Mouse (Mus musculus) liver (tissue): ENCODE measurements around the gene Zfp827.

Source experiments
- DNase-seq: peaks from one replicate; pipeline ENCODE4 v3.0.0-alpha.2; 2020; ENCODE audit warnings: mixed read lengths

Zfp827 gene

GRCm38 (mm10) chr8:79226046-79226445, 197.8 kb downstream of the Zfp827 start:
- DNase-seq, result no peak

DNA sequence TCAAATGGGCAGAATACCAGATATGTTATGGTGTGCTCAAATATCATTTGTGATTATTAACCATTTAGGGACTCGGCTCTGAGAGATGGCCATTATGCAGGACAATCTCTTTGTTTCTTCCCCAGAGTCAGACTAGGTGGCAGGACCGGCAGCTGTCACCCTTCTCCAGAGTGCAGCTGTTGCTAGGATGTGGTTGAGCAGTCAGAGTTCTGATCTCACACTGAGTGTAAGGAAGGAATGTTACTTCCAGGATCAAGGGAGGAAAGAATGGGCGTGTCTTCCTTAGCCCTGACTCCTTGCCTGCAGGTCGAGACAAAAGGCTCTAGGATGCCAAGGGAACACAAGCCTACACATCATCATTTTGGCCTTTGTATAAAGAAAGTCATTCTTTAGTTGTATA, 199.0 kb downstream of the Zfp827 start:
- no peak for DNase-seq

- no peak for DNase-seq
Measured at GRCm38 (mm10) chr8:79227916-79228315, 199.7 kb downstream of the Zfp827 start.

DNA sequence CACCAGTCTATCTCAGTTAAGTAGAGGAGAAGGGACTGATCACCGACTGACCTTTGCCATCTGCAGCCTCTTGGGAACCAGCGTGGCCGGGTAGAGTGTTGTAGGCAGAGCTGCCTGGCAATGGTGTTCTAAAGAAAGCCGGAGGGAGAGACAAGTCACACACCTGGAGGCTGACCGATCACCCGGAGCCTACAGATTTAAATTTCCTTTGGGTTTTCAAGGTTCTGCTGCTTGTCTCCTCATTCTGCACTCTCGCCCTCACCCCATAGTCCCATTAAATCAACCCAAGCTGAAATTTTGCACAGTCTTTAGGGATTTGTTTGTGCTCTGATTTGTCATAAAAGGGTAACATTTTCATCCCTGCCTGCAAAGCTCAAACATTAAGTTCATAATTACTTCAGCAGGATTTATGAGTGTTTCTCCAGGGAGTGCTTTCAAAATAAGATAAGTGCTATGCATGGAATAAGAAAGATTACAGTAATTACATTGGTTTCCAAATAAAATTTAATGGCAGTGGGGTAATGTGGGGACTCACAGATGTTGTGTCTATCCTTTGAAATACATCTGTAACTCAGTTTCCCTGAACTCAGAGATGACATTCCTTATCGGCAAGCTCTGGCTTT, 201.1 kb downstream of the Zfp827 start:
- DNase-seq, result no peak

DNA sequence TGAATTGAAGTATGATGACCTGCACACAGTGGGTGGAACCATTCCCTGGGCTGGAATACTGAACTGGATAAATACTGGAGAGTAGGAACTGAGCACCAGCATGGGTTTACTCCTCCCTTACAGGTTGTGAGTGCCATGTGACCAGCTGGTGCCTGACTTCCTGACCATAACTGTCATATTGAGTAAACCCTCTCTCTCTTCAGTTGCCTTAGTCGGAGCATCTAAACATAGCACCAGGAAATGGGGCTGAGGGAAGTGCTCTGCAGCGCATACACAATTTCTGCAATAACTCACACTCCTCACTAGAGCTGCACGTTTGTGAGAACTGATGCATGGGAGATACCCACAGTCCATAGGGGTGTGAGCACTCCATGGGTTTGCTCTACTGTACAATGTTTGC, 211.1 kb downstream of the Zfp827 start:
- no peak for DNase-seq

DNA sequence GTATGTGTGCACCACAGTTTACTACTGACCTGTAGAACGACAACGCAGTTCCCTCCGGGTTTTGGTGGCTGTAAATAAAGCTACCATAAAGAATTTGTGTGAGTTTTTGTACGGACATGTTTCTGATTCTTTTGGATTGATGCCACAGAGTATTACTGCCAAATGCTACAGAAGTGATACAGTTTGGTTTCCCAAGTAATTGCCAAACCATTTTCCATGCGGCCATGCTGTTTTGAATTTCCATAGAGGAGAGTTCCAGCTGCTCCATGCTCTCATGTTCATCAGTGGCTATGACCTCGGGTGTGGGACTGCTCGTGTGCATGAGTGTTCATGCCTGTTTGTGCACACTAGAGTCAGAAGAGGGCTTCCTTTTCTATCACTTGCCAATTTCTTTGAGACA, 211.8 kb downstream of the Zfp827 start:
- no peak for DNase-seq
